Mouse (Mus musculus): Measurements from ENCODE around the gene Gm20662.
"Not testable (repeated sequence)": the region's sequence is repeated elsewhere in the genome, so short reads cannot be mapped to it uniquely, and the experiment has no call there.

Gene Gm20662

GRCm38 (mm10) chr9:108003531-108003890, 7.4 kb downstream of the Gm20662 start:
- DNase-seq (ENCODE audit: low read depth, low spot score), result peak; percentile 52

- DNase-seq (ENCODE audit: low read depth, low spot score), result no peak
These were observed 11.9 kb downstream of the Gm20662 start for GRCm38 (mm10) chr9:108008041-108008440.

- DNase-seq (ENCODE audit: low read depth, low spot score), result peak; percentile 38
These were observed 14.2 kb downstream of the Gm20662 start for GRCm38 (mm10) chr9:108010385-108010784.

- not testable (repeated sequence) for DNase-seq (ENCODE audit: low read depth, low spot score)
These were observed 17.4 kb downstream of the Gm20662 start for GRCm38 (mm10) chr9:108013577-108013976.

- no peak for DNase-seq (ENCODE audit: low read depth, low spot score)
These were observed 21.0 kb downstream of the Gm20662 start for GRCm38 (mm10) chr9:108017127-108017526.

- no peak for DNase-seq (ENCODE audit: low read depth, low spot score)
These were observed 24.6 kb downstream of the Gm20662 start for GRCm38 (mm10) chr9:108020741-108021140.

GRCm38 (mm10) chr9:108023216-108023615, 27.1 kb downstream of the Gm20662 start:
- DNase-seq (ENCODE audit: low read depth, low spot score), result no peak

GRCm38 (mm10) chr9:108026584-108026983, 30.4 kb downstream of the Gm20662 start:
- DNase-seq (ENCODE audit: low read depth, low spot score), result no peak

GRCm38 (mm10) chr9:108027867-108028266, 31.7 kb downstream of the Gm20662 start:
- DNase-seq (ENCODE audit: low read depth, low spot score), result no peak

GRCm38 (mm10) chr9:108032126-108032525, 36.0 kb downstream of the Gm20662 start:
- no peak for DNase-seq (ENCODE audit: low read depth, low spot score)

- DNase-seq (ENCODE audit: low read depth, low spot score), result peak; percentile 77
These were observed 39.4 kb downstream of the Gm20662 start for GRCm38 (mm10) chr9:108035331-108036156.

- DNase-seq (ENCODE audit: low read depth, low spot score), result no peak
These were observed 48.8 kb downstream of the Gm20662 start for GRCm38 (mm10) chr9:108044751-108045492.

GRCm38 (mm10) chr9:108046582-108046981, 50.4 kb downstream of the Gm20662 start:
- no peak for DNase-seq (ENCODE audit: low read depth, low spot score)

GRCm38 (mm10) chr9:108047601-108048565, 51.7 kb downstream of the Gm20662 start:
- no peak for DNase-seq (ENCODE audit: low read depth, low spot score)

- no peak for DNase-seq (ENCODE audit: low read depth, low spot score)
These were observed 52.4 kb downstream of the Gm20662 start for GRCm38 (mm10) chr9:108048566-108048955.

- DNase-seq (ENCODE audit: low read depth, low spot score), result peak; percentile 98
These were observed 52.9 kb downstream of the Gm20662 start, which contains the start of gene Gmppb for GRCm38 (mm10) chr9:108049016-108049455. Gene Gmppb, plus strand, starts transcription at chr9:108049242.

GRCm38 (mm10) chr9:108049561-108050251, 53.6 kb downstream of the Gm20662 start:
- no peak for DNase-seq (ENCODE audit: low read depth, low spot score)

- no peak for DNase-seq (ENCODE audit: low read depth, low spot score)
These were observed 55.2 kb downstream of the Gm20662 start for GRCm38 (mm10) chr9:108051184-108051930.

GRCm38 (mm10) chr9:108051931-108052220, 55.7 kb downstream of the Gm20662 start:
- no peak for DNase-seq (ENCODE audit: low read depth, low spot score)

- DNase-seq (ENCODE audit: low read depth, low spot score), result no peak
These were observed 56.3 kb downstream of the Gm20662 start for GRCm38 (mm10) chr9:108052411-108052810.

All from CD4-positive helper T cell, adult 2 months (primary cell).